Mouse (Mus musculus) WW6 (cell line): ENCODE results near the gene Acadvl.
"Not testable (repeated sequence)": the region's sequence is repeated elsewhere in the genome, so short reads cannot be mapped to it uniquely, and the experiment has no call there.

Experiments
- DNase-seq: peaks from one replicate; pipeline ENCODE4 v3.0.0-alpha.2; 2013; ENCODE audit warnings: low read depth, low spot score

Gene Acadvl

DNA sequence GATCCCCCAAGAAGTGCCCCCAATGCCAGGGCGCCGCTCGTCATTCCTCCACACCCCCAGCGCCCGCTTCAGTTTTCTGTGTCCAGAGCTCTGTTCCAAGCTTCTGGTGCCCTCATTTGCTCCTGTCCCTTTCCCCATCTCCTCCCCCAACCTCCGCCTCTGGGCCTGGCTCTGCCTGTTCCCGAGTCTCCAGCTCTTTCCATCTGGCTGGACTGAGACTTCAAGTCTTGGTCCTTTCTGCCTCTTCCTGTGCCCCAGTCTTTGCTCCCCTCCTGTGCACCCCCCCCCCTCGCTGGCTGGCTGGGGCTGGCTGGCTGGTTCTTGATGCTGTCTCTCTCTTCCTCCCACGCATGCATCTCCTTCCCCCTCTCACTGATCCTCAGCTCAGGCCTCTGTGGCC lies 12.2 kb upstream of the Acadvl start:
- DNase-seq = no peak

DNA sequence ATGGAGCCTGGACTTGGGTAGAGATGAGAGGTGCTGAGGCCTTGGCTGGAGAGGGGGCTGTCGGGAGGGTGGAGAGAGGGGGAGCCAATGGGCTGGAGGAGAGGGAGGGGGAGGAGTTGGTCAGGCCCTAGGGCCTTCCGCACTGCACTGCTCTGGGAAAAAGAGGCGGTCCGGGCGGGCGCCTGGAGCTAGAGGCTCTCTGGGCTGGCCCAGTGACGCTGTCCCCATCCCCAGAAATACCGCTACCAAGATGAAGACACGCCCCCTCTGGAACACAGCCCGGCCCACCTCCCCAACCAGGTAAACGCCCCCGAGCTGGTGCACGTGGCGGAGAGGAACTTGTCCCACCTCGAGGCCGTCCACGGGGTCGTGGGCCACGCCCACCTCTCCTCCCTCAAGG lies 11.5 kb upstream of the Acadvl start:
- DNase-seq = no peak

DNA sequence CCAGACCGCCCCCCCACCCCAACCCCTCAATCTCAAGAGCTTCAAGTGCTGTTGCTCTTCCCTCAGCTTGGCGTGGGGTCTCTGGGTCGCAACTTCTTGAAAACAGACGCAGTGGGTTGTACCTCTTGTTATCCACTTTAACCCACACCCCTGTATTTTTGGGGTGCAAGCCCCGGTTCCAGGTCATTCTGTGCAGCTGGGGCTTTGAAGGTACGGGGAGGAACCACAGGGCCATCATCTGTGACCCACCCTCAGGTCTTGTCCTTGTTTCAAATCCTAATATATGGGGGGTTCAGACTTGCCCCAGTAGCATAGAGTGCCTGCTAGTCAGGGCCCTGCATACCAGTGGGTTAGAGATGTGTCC lies 8.9 kb upstream of the Acadvl start:
- no peak for DNase-seq

DNA sequence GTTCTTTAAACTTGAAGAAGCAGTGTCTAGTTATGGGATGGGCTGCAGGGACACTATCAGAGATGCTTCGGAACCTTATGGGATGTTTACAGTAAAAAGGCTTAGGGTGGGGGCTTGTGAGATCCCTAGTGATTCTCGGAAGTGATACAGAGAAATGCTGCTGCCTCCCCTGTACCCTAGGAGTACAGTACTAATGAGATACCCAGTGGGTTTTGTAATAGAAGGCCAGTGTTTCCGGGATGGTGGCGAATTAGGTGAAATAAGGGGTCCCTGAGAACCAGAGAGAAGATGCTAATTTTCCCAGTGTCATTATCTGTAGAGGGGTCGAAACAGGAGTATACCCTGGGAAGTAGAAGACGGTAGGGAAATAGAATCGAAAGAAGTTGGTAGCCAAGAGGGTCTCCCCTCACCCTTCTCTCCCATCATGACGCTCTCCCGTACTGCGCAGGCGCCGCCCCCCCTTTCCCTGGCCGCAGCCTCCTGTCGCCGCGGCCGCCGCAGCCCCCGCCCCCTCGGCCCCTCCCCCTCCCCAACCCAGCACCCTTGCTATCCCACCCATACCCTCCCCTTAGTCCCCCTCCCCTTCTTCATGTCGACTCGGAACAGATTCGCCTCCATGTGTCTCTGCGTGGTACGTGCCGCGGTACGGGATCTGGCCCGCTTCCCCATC lies 8.4 kb upstream of the Acadvl start:
- no peak for DNase-seq

DNA sequence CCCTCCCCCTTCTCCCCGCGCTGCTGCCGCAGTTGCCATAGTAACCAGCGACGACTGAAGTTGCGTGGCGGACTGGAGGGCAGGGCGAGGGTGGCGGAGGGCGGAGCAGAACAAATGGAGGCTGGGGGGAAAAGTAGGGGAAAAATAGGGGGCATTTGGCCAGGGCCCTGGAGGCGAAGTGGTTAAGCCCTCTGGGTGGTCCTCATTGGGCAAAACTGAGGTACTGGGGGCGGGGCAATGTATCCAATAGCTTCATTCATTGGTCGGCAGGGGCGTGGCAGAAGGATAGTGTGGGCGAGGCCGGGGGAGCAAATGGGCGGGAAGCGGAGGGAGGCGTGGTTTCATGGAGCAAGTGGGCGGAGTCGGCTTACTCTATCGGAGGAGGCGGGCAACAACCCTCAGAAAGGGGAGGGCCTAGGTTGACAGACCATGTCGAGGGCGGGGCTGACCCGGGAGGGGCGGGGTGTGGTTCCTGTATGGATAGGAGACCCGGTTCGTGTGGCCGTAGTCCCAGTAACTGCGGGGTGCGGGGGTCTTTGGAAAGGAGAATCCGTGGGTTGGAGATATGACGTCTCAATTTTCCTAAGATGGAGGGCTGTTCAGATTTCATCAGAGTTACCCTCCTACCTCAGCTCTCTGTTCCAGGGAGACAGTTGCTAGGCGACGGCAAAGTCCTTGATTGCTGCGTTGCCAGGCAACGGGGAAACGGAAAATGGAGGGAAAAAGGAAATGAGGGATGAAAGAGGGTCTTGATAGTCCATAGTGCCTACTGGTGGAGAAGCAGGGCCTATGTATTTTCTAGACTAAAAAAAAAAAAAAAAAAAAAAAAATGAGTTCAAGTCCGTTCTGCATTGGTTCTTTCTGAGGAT lies 6.3 kb upstream of the Acadvl start:
- peak; percentile 99 for DNase-seq

DNA sequence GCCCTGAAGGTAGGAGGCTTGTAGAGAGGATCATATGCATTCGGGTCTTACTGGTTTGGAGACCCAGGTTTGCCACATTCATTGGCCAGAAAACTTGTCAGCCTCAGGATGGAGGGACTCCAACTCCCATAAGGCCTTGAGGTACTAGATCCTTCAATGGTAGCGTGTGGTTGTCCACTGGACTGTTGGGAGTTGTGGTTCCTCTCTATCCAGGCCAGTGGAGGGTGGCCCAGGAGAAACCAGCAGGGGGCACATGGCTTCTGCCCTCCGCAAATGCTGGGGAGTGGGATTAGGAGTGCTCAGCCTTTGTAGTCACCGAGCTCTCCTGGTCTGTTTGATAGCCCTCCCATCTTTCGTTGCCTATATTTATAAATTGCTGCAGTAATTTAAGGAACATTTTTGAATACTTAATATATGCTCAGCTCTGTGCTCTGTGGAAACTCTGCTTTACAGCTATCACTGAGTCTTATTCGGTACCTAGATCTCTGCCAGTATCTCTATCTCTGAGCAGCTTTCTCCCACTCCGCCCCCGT lies 5.6 kb upstream of the Acadvl start:
- DNase-seq = peak; percentile 86

DNA sequence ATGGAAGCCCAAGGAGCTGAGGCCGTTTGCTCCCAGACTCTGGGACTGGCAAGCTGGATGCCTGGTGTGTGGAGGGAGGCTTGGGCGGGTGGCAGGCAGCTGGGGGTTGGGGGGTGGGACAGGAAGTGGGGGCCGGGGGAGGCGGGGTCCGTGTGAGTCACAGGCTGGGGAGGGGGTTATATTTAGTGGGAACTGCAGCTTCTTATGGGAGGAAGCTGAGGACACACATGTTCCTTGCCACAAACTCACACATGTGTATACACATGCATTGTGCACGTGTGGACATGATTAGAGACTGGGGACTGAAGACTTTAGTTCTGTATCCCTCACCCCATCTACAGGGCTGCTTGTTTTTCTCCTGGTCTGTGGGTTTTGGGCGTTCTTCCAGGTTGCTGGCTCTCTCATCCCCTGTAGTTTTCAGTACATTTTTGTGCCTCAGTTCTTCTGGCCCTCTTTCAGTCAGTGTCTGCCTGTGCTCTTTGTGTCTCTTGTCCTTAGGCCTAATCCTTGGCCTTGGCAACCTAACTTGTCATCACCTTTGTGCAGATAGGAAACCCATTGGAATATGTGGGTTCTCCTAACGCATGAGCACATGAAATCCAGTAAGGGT lies 4.9 kb upstream of the Acadvl start:
- no peak for DNase-seq

DNA sequence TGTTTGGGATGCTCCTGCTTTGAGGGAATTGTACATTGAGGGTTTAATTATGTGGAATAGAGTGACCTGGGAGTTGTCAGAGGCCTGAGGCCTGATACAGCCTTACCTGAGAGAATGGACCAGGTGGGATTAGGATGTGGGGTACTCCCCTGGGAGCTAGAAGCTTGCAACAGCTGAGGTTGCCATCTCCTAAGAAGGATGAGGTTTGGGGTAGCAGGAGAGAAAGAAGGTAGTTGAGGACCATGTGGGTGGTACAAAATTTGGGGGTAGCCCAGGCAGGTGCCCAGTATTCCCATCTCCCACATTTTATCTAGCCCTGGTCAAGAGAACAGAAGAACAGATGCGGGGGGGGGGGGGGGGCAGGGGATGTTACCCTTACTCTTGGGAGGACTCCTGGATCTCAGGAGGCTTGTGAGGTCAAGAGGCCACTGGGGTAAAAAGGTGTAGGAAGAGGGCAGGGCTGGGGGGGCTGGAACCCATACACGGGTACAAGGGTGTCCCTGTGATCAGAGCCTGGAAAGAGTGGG lies 4.3 kb upstream of the Acadvl start:
- no peak for DNase-seq

DNA sequence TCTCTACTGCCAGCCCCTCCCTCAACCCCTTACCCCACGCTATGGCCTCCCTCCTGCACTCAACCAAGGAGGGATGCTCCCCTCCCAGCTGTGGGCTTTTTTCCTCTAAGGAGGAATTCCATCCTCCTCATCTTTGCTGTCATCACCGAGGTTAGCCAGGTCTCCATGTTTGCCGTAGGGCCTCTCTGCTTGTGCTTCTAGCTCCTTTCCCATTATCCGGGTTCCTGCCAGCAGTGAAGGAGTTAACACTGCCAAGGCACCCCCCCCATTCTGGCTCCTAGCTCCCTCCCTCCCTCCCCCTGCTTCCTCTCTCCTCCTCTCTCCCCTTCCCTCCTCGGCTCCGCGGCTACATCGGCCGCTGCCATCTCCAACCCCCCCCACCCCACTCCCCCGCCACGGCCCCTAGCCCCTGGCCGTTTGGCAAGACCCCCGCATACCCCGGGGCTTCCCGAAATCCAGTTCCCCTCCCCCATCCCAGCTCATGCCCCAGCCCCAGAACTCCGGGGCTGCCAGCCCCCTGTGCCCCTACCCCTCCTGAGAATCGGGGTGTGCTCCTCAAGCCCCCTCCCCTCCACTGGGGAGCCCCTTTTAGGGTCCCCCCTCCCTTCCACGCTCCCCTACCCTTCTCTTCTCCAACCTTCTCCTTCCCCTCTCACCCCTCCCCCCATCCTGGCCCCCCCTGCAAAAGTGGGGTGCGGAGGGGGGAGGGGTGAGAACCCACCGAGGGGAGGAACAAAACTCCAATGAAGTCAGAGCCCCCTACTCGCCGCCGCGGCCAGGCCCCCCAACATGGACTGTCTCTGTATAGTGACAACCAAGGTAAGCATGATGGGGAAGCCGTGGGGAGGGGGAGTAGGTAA lies 3.1 kb upstream of the Acadvl start:
- no peak for DNase-seq

DNA sequence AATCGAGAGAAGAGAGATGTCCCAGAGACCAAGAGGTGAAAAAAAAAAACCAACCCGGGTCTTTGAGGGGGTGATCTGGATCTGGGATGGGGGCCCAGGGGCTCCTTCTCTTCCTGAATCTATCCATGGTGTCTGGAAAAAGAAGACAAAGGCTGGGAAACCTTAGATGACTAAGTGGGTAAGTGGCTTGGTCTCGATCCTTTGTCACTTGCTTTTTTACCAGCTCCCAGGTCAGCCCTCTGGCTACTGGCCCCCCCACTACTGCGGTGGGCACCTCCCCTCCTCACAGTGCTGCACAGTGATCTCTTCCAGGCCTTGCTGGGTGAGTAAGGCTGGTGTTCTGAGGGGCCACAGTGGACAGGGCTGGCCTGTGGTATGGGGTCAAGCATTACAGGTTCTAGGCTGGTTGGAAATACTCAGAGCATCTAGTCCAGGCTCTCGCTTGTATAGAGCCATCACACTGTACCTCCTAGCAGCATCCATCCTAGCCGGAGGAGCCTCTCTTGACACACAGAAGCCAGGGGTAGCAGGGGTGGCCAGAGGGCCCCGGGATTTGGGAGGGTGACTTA lies 2.1 kb upstream of the Acadvl start:
- DNase-seq = no peak

DNA sequence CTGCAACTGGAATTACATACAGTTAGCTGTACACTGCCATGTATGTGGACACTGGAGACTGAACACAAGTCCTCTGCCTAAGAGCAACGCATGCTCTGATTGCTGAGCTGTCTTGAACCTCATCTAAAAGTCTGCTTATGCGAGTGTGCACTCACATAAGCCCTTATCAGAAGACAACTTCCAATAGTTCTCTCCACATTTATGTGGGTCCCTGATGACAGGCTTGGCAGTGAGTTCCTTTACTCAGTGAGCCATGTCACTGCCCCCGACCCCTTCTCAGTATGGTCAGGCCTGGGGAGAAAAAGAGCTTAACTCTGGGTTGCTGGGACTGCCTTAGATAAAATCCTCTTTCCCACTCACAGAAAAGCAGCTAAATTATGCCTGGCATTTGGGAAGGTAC lies 1.5 kb upstream of the Acadvl start, which contains the start of gene Dlg4:
Gene Dlg4, plus strand, starts transcription at position 274 of the 400 bp plus-strand sequence.
- no peak for DNase-seq

DNA sequence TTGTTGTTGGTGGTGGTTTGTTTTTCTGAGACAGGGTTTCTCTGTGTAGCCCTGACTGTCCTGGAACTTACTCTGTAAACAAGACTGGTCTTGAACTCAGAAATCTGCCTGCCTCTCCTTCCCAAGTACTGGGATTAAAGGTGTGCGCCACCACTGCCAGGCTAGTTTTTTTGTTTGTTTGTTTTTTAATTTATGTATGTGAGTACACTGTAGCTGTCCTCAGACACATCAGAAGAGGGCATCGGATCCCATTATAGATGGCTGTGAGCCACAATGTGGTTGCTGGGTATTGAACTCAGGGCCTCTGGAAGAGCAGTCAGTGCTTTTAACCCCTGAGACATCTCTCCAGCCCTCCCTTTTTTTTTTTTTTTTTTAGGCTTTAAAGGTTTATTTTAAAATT lies 966 bp upstream of the Acadvl start:
- DNase-seq = not testable (repeated sequence)

DNA sequence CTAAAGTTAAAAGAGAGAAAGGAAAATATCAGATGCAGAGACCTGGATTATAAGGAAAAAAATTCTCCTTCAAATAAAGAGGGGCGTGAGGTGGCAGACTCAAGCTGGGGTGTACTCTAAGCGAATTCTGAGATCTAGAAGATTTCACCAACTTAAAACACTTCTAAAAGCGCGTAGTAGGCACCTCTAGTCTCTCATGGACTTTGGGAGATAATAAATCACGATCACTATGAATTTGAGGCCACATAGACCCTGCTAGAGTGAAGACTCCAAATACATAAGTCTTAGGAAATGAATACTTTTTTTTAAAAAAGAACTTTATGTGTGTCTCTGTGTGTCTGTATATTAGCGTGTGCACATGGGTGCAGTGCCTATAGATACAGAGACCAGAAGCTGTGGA lies 466 bp upstream of the Acadvl start:
- DNase-seq = no peak

DNA sequence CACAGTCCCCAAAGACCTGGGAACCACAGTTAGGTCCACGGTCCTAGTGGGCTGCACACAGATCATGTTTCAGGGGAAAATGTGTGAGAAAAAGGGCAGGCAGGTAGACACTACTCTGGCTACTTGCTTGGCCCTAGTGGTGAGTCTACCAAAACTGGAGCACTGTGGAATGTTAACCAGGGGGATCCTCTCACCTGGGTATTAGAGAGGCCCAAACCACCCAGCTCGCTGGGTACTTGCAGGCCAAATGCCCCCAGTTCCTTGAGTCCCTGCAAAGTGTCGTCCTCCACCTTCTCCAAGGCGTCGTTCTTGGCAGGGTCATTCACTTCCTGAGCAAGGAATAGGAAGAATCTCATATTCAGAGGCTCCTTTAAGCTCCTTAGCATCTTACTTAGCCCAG lies 1.2 kb downstream of the Acadvl start:
- no peak for DNase-seq

DNA sequence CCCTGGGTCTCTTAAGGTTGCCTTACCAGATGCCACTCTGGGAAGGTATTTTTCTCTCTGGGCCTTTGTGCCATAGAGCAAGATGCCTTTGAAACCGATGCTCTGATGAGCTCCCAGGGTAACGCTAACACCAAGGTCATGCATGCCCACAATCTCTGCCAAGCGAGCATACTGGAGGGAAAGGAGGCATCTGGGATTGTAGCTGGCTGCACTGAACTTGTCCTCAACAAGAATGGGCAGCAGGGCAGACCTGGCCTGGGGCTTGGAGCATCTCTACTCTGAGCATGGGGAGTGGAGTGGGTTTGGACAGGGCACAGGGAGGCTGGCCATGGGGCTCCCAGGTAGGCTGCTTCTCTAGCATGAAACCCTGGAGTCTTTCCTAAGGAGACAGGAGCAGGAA lies 1.8 kb downstream of the Acadvl start:
- DNase-seq = no peak

DNA sequence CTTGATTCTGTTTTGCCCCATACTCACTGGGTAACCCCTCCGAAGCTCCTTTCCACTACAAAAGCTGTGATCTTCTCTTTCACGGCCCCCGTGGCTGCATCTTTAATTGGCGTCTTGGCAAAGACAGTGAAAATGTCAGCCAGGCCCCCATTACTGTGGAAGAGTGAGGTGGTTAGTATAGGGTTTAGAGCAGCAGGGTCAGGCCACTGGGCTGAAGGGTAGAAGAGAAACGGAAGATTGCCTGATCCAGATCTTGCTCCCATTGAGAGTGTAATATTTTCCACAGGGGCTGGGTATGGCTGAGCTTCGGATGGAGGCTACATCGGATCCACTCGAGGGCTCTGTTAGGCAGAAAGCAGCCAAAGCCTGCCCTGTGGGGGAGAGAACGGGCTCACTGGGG lies 2.3 kb downstream of the Acadvl start:
- DNase-seq = no peak

DNA sequence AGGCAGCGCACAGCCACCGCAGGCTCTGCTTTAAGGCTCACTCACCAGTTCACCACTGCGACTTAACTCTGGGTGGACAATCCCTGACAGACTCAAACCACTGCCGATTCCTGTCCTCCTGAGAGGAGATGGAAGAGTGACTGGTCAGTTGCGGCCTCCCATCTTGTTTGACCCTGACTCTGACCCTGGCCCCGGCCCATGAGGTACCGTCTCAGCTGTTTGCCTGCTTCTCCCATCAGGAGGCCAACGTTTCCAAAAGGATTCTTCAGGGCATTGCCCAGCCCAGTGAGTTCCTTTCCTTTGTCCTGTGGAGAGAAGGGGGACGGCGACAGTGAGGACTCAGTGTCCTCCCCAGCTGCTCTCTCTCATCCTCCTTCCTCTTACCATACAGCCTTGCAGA lies 4.2 kb downstream of the Acadvl start:
- no peak for DNase-seq

DNA sequence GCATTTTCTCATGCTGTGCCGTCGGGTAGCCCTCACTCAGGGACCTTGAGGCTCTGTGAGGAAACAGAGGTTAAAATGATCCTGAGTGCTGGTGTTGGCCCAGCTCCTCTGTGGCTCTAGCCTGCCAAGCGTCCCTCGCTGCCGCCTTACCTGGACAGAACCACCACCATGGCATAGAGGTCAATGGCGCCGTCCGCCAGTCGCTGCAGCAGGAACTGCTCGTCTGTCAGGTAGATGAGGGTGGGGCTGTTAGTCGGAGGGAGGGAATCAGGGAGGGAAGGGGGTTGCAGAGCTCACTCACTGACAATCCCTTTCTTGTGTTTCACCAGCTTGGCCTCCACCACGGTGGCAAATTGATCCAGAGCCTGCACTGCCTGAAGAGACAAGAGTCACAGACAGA lies 4.7 kb downstream of the Acadvl start:
- DNase-seq = no peak

DNA sequence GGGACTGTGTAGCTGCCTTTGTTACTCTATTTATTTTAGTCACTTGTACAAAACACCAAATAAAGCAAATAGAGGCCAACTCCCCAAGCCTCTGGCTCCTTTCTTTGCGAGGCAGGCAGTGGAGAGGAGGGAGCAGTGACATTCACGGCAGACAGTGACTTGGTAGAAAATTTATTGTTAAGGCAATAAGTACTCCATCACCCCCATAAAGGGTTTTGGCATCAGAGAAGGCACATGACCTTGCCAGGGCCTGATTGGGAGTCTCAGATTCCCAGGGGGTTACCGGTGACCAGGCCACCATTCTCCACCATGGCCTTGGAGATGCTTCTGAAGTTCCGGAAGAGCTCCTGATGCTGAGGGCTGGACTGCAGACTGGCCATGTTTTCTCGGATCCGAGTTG lies 5.2 kb downstream of the Acadvl start:
- no peak for DNase-seq

DNA sequence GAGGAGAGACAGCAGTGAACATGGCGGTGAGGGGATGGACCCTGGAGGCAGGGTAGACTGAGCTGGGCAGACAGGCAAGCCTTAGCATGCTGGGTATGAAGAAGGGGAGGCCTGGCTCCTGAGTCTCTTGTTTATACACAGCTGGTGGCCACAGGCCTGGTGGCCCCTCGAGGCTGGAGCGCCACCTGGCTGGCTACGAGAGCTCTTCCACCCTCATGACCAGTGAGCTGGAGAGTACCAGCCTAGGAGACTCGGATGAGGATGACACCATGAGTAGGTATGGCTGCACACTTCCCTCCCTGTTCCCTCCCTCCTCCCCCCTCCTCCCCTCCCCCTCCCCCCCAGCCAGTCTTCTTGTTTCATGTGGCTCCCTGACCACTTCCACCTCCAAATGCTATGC lies 9.7 kb downstream of the Acadvl start:
- DNase-seq = peak; percentile 40

DNA sequence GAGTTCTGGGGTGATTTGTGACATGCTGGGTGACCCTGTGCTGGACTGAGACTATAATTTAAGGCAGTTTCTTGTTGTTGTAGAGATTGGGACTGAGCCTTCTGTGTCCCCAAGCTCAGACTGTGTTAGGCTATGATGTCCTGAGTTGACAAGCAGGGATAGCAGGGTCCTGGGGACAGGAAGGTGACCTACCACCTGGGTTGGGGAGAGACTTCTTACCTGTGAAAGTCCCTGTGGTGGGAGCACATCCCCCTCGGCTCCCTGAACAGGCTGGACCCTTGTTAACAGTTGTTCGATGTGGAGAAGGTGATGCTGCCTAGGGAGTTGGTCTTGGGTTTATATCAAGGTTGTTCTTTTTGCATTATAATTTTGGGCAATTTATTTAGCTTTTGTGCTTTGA lies 12.7 kb downstream of the Acadvl start:
- no peak for DNase-seq
